Mouse (Mus musculus): Measurements from ENCODE around the gene Atf7ip. TPM values are rescaled to one million over a fixed set of nuclear protein-coding genes. Genes with fewer than 3 reads are reported as not detected.
A peak's percentile ranks its signal among the peaks of the same experiment; 100 is the strongest.

The Atf7ip gene
- total RNA-seq, 2 experiments from 2014 or later = 32.3 to 126 TPM

DNA sequence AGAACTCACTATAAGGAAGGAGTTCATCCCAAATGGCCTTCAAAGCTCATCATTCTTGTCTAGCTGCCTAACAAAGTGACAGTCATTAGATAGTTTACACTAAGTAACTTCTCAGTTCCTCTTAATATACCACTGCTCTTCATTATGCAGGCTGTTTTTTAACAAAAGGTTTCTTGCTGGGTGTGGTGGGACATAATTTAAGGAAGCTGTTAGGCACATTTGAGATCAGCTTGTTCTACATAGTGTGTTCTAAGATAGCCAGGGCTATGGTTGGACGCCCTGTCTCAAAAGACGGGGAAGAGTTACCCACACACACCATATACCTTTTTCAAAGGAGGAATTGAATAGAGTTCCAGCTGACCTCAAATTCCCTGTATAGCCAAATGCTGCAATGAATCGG is 21.9 kb upstream of the Atf7ip start:
- peak; percentile 83 for ATAC-seq (replicated peaks; ENCODE audit: poor library complexity, severe bottlenecking)

- ATAC-seq (replicated peaks; ENCODE audit: poor library complexity, severe bottlenecking) = no peak
These were observed 19.8 kb upstream of the Atf7ip start for GRCm38 (mm10) chr6:136486166-136486565.

- no peak for ATAC-seq (replicated peaks; ENCODE audit: poor library complexity, severe bottlenecking)
These were observed 19.0 kb upstream of the Atf7ip start for GRCm38 (mm10) chr6:136486801-136487553.

- no peak for ATAC-seq (replicated peaks; ENCODE audit: poor library complexity, severe bottlenecking)
These were observed 18.4 kb upstream of the Atf7ip start for GRCm38 (mm10) chr6:136487554-136487950.

- no peak for ATAC-seq (replicated peaks; ENCODE audit: poor library complexity, severe bottlenecking)
These were observed 16.1 kb upstream of the Atf7ip start for GRCm38 (mm10) chr6:136489899-136490298.

DNA sequence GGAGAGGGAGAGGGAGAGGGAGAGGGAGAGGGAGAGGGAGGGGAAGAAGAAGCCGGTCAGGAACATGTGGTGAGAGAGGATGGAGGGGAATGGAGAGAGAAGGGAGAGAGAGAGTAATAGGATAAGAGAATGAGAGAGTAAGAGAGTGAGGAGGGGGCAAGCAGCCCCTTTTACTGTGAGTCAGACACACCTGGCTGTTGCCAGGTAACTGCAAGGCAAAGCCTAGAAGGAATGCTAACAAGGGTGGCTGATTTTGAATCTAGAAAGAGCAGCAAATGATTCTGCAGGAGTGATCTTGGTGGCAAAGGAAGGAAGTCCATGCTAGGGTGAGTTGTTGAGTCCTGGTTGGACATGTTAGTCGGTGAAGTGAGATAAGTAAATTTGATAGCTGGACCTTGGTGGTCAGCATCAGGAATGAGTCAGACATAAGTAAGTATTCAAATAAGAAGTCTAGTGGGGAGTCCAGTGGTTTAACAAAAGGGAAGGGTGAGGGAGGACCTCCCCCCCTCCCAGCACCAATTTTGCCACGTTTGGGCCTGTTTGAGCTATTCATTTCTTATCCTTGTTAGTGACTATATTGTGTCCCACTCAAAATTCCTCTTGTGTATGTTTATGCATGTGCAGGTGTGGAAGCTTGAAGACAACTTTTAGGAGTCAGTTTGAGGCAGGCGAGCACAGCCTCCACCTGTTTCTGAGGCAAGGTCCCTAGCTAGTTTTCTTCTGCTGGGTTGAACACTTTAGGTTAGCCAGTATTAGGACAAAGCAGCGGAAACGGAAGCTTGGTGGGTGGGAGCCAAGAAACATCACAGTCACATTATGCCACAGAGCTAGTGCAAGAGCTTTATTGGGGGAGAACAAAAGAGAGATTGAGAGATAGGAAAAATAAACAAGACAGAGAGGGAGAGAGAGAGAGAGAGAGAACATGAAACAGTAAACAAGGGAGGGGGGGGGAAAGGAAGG is 15.2 kb upstream of the Atf7ip start:
- ATAC-seq (replicated peaks; ENCODE audit: poor library complexity, severe bottlenecking) = no peak

- ATAC-seq (replicated peaks; ENCODE audit: poor library complexity, severe bottlenecking) = no peak
These were observed 14.3 kb upstream of the Atf7ip start for GRCm38 (mm10) chr6:136491631-136492030.

DNA sequence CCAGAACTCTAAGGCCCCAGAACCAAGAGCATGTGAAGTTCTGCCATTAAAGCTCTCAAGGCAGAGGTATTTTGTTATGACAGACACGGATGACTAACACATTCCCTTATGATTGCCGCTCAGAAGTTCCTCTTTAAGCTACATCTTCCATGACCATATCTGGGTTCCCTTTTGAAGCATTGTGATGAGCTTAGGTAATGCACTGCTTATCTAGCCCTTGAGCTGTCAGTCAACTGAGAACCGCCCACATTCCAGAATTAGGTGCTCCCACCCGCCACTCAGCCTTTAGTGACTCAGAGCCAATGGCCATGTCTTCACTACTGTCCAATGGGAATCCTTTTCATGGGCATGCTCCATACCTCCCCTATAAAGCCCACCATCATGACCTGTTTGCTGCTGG is 13.7 kb upstream of the Atf7ip start:
- ATAC-seq (replicated peaks; ENCODE audit: poor library complexity, severe bottlenecking) = peak; percentile 90

DNA sequence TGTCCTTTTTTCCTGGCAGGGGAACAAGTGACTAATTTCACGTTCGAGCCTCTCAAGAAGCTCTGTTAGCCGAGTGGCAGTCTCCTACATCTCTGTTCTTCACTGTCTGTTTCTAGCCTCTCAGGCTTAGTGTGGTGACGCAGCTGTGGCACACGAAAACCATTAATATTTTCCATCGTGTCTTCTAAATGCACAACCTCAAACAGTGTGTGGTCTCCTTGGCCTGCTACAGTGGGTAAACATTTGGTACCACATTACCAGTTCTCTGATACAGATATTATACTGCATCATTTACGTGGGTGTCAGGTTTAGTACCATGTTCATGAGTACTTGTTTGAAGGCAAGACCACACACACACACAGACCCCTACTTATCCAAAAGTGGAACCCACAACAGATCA is 12.5 kb upstream of the Atf7ip start:
- no peak for ATAC-seq (replicated peaks; ENCODE audit: poor library complexity, severe bottlenecking)

DNA sequence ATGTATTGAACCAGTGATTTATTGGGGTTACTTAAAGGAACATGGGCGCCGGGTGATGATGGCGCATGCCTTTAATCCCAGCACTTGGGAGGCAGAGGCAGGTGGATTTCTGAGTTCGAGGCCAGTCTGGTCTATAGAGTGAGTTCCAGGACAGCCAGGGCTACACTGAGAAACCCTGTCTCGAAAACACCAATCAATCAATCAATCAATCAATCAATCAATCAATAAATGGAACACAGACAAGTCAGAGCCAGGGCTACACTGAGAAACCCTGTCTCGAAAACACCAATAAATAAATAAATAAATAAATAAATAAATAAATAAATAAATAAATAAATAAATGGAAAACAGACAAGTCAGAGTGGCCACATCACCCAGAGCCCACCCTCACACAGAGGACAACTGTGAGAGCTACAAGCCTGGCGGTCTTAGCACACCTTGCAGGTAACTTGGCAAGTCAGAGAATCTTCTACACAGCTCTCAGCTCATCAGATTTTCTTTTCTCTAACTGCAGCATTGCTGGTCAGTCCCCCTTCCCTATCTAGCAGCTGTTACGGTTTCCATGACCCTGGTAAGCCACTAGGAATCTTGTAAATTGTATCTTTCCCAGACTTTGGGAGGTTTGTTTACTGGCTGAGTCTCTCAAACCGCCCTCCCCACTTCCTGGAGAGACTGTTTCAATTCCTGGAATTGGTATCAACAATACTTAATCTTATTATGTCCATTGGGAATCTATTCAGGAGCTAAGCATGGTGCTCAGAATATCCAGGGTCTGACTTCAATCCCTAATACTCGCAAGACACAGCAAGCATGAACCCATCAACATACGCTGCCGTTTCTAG is 11.8 kb upstream of the Atf7ip start:
- no peak for ATAC-seq (replicated peaks; ENCODE audit: poor library complexity, severe bottlenecking)

- no peak for ATAC-seq (replicated peaks; ENCODE audit: poor library complexity, severe bottlenecking)
These were observed 10.9 kb upstream of the Atf7ip start for GRCm38 (mm10) chr6:136495023-136495422.

- peak; percentile 88 for ATAC-seq (replicated peaks; ENCODE audit: poor library complexity, severe bottlenecking)
These were observed 8.2 kb upstream of the Atf7ip start for GRCm38 (mm10) chr6:136497744-136498143.

- peak; percentile 64 for ATAC-seq (replicated peaks; ENCODE audit: poor library complexity, severe bottlenecking)
These were observed 6.5 kb upstream of the Atf7ip start for GRCm38 (mm10) chr6:136499292-136499977.

- ATAC-seq (replicated peaks; ENCODE audit: poor library complexity, severe bottlenecking) = no peak
These were observed 2.7 kb downstream of the Atf7ip start for GRCm38 (mm10) chr6:136508652-136509051.

DNA sequence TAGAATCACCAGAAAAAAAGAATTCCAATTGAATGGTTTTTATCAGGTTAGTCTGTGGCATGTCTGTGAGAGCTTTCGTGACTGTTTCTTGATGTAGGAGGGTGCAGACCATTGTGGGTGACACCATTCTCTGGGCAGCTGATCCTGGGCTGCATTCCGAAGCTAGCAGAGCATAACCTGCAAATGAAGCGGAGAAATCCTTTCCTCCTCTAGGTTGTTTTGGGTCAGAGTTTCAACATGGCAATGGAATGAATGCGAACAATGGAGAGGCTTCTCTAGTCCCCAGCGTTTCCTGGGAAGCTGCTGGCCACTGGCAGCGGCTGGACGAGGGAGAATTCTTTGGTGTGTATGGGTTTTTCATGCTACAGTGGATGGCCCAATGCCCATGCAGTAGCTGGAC is 5.0 kb downstream of the Atf7ip start:
- ATAC-seq (replicated peaks; ENCODE audit: poor library complexity, severe bottlenecking) = no peak

GRCm38 (mm10) chr6:136512351-136512750 is 6.4 kb downstream of the Atf7ip start:
- no peak; the same call in 1 of the 2 replicates for ATAC-seq (replicated peaks; ENCODE audit: poor library complexity, severe bottlenecking)

- no peak for ATAC-seq (replicated peaks; ENCODE audit: poor library complexity, severe bottlenecking)
These were observed 10.7 kb downstream of the Atf7ip start for GRCm38 (mm10) chr6:136516626-136517025.

DNA sequence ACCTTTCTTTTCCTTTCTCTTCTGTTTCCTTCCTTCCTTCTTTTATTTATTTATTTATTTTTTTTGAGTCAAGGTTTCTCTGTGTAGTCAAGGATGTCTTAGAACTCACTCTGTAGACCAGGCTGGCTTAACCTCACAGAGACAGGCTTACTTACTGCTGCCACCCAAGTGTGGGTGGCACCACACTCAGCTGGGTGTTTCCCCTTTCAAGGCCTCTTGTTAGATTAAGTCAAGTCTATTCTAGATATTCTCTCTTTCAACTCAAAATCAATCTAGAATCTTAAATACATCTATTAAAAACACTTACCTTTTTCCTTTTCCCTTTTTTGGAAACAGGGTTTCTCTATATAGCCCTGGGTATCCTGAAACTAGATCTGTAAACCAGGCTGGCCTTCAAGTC is 11.3 kb downstream of the Atf7ip start:
- no peak for ATAC-seq (replicated peaks; ENCODE audit: poor library complexity, severe bottlenecking)

DNA sequence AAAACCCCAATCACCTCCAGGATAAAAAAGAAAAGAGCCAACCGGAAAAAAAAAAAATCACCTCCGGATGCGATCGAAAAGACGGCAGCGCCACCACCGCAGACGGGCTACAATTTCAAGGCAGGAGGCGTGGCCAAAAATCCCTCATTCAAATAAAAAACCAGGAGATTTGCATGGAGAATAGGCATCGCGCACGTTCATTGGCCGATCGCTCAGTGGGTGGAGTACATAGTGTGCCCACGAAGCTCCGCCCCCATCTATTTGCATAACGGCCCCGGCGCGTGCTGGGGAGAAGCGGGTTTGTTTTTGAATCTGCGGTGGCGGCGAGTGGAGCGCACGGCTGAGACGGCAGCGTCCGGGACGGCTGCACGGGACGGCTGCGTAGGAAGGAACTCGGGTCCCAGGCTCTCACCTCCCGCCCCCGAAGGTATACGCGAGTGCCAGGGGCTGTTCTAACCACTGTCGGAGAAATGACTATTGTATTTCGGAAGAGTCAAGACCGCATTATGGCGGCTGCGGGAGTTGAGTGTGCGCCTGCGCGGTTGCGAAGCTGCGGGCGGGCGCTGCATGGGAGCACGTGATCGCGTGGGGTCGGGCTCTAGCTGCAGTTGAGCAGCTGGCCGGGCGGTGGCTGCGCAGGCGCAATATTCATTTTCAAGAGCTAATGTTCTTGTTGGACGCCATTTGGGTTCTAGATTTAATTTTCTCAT is 12.7 kb downstream of the Atf7ip start:
- peak; percentile 88 for ATAC-seq (replicated peaks; ENCODE audit: poor library complexity, severe bottlenecking)

Measured in granulocyte monocyte progenitor cell, adult 5-6 weeks (primary cell).